Mouse (Mus musculus) liver, embryonic 14.5 days (tissue): ENCODE data around the gene Fam129a.
"Not testable (repeated sequence)": the region's sequence is repeated elsewhere in the genome, so short reads cannot be mapped to it uniquely, and the experiment has no call there.

Experiments
- CTCF ChIP-seq: IDR thresholded peaks from 2 replicates; pipeline ENCODE4 v1.5.1; 2016; ENCODE audit warnings: antibody characterized with exemption, low read depth, control low read depth
- EP300 ChIP-seq: IDR thresholded peaks from 2 replicates; pipeline ENCODE4 v1.6.1; 2016; ENCODE audit warnings: antibody characterized with exemption, low read depth

GRCm38 (mm10) chr1:151607957-151608356 is 37.0 kb downstream of the Fam129a start:
- not testable (repeated sequence) for TF ChIP-seq EP300, CTCF
